ENCODE assay signal across 8 mouse cellular contexts in the genomic region with DNA sequence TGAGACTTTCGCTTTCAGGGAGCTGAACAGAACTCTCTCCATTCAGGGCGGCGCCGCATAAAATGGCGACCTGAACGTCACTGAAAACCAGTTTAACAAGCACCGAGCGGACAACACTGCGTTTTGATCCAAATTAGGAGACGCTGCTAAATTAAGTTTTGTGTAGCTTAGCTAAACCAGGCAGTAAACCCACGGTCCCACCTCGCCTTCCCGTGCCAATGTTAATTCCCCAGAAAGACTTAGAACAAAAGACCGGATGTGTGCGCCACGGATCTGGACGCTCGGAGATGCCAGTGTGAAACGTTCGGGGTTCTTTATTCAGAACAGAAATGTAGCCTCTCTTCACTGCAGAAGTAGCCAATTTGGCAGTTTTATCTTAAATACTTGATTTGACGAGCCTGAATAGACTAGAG. TPM values are rescaled to one million over a fixed set of nuclear protein-coding genes. Genes with fewer than 3 reads are reported as not detected.
A peak's percentile ranks its signal among the peaks of the same experiment; 100 is the strongest.
DNase-seq lines count a peak whose midpoint lies in the region; ATAC-seq lines count a peak whose summit lies in the region.

No protein-coding gene starts in this region.

- ATAC-seq in inflammation-experienced regulatory T-cells, adult 6 months = peak; percentile 36

- H3K9me3 ChIP-seq in midbrain, embryonic 10.5 days (replicated peaks) = no peaks in the 10 kb centered on the region

- under 1% methylated on average over 21 of the region's 21 CpGs for WGBS in midbrain, embryonic 10.5 days

- H3K27me3 ChIP-seq in midbrain, embryonic 10.5 days (ENCODE audit: low read depth, poor library complexity, severe bottlenecking) = no peaks in the 10 kb centered on the region

- H3K4me1 ChIP-seq in midbrain, embryonic 10.5 days = peaks cover 51% of the 10 kb centered on the region

- H3K4me3 ChIP-seq in midbrain, embryonic 10.5 days = peak overlapping the region; percentile 49

- intact Hi-C loops in left cerebral cortex, postnatal 4 days (cut with DNase I) = no loop called here

- DNase-seq in MEL-GATA-1-ER (ENCODE audit: extremely low read depth, low read depth) = peak; percentile 61
- peak; percentile 47 to 57 for DNase-seq in cerebellum, postnatal 36 days
- DNase-seq in gastrocnemius, adult 8-10 months (ENCODE audit: low spot score in 2 of 2) = peak; percentile 41 to 59
- DNase-seq in left cerebral cortex, postnatal 4 days = peak; percentile 64
- peak; percentile 77 for DNase-seq in midbrain, embryonic 10.5 days (ENCODE audit: low spot score)
- DNase-seq in skeletal muscle tissue, adult 2 months (ENCODE audit: low read depth, low spot score) = peak; percentile 52
- DNase-seq in yolk sac, embryonic 10.5 days (ENCODE audit: low spot score) = peak; percentile 79

- H3K27ac ChIP-seq in midbrain, embryonic 10.5 days (replicated peaks) = peak overlapping the region; percentile 94

- no peaks in the 10 kb centered on the region for H3K36me3 ChIP-seq in midbrain, embryonic 10.5 days

RNA-seq across cellular contexts. Expression of gene Hist1h4d, which starts 3.6 kb away (rescaled TPM):
- 10 to 100 TPM; 37.8 to 57.9 (median 48.1) TPM for total RNA-seq in gastrocnemius, adult 8-10 months (2022)
- 10 to 100 TPM; 20.7 to 55.4 (median 27.7) TPM for polyA plus RNA-seq in inflammation-experienced regulatory T-cells, adult 6 months (2017; shearing (Covaris generic))
- total RNA-seq in left cerebral cortex, postnatal 4 days (2021) = 100 to 1,000 TPM; 177 to 192 TPM
- 95.1 and 103 TPM in 2 replicates for polyA plus RNA-seq in midbrain, embryonic 10.5 days (2016; fragmentation: Nextera tagmentation; extraction: Ambion mirVana)

RNA-seq across cellular contexts. Expression of gene Hist1h3d, which starts 9.5 kb away (rescaled TPM):
- 1 to 10 TPM; 2.5 to 4.0 (median 3.2) TPM for total RNA-seq in gastrocnemius, adult 8-10 months (2022)
- 1 to 10 TPM in 1 of 3 experiments, under 1 TPM in 1, not detected in 1; 0.56 to 1.3 TPM for polyA plus RNA-seq in inflammation-experienced regulatory T-cells, adult 6 months (2017; shearing (Covaris generic))
- total RNA-seq in left cerebral cortex, postnatal 4 days (2021) = 10 to 100 TPM; 18.8 to 24.3 TPM
- 6.2 and 10.8 TPM in 2 replicates for polyA plus RNA-seq in midbrain, embryonic 10.5 days (2016; fragmentation: Nextera tagmentation; extraction: Ambion mirVana)

RNA-seq across cellular contexts. Expression of gene Hist1h2ad, which starts 10.9 kb away (rescaled TPM):
- total RNA-seq in gastrocnemius, adult 8-10 months (2022) = 1 to 10 TPM in 1 of 4 experiments, not detected in 3; 2.2 TPM
- polyA plus RNA-seq in inflammation-experienced regulatory T-cells, adult 6 months (2017; shearing (Covaris generic)) = under 1 TPM in 1 of 3 experiments, not detected in 2; 0.99 TPM
- 10 to 100 TPM; 18.6 to 25.5 TPM for total RNA-seq in left cerebral cortex, postnatal 4 days (2021)
- polyA plus RNA-seq in midbrain, embryonic 10.5 days (2016; fragmentation: Nextera tagmentation; extraction: Ambion mirVana) = 0.67 and 1.3 TPM in 2 replicates

RNA-seq across cellular contexts. Expression of gene Hist1h2bf, which starts 11.0 kb away (rescaled TPM):
- 1 to 10 TPM; 2.0 to 6.7 (median 5.1) TPM for total RNA-seq in gastrocnemius, adult 8-10 months (2022)
- not detected for polyA plus RNA-seq in inflammation-experienced regulatory T-cells, adult 6 months (2017; shearing (Covaris generic))
- 100 to 1,000 TPM in 1 of 2 experiments, 10 to 100 TPM in 1; 87.5 to 105 TPM for total RNA-seq in left cerebral cortex, postnatal 4 days (2021)
- 3.8 TPM in 2 replicates for polyA plus RNA-seq in midbrain, embryonic 10.5 days (2016; fragmentation: Nextera tagmentation; extraction: Ambion mirVana)

RNA-seq across cellular contexts. Expression of gene Hist1h2bg, which starts 13.8 kb away (rescaled TPM):
- total RNA-seq in gastrocnemius, adult 8-10 months (2022) = 1 to 10 TPM; 5.2 to 8.5 (median 7.2) TPM
- polyA plus RNA-seq in inflammation-experienced regulatory T-cells, adult 6 months (2017; shearing (Covaris generic)) = 10 to 100 TPM in 1 of 3 experiments, 1 to 10 TPM in 2; 2.4 to 13.2 (median 9.8) TPM
- total RNA-seq in left cerebral cortex, postnatal 4 days (2021) = 100 to 1,000 TPM; 203 to 225 TPM
- 4.5 and 6.4 TPM in 2 replicates for polyA plus RNA-seq in midbrain, embryonic 10.5 days (2016; fragmentation: Nextera tagmentation; extraction: Ambion mirVana)

Comparison
In these comparisons a context has a peak if more than half of its experiments do, and no peak if none do; other contexts are left out.
1. Peak in every context shown above with its lines: DNase-seq, ATAC-seq, H3K4me3 ChIP-seq and H3K27ac ChIP-seq.
2. RNA of gene Hist1h2ad, which starts 10.9 kb away (total RNA-seq): 18.6 to 25.5 TPM in left cerebral cortex, postnatal 4 days; 2.2 TPM in gastrocnemius, adult 8-10 months; every median in the first group is over 4 times any median in the second.